Mouse (Mus musculus) cerebellum, adult 2 months (tissue): Measurements from ENCODE around the gene Ndufs2. TPM values are rescaled to one million over a fixed set of nuclear protein-coding genes. Genes with fewer than 3 reads are reported as not detected.

Experiments
- DNase-seq, 2 experiments: peaks; one replicate each; pipeline ENCODE4 v3.0.0; 2021
- H3K27ac ChIP-seq: fragments of 200-500 bp; 2 replicates; pipeline ENCODE4 v1.5.1; 2012; ENCODE audit warnings: low read length, control low read depth, inconsistent platforms; ENCODE audit not compliant: insufficient read depth
- H3K27me3 ChIP-seq: fragments of 200-500 bp; 2 replicates; pipeline ENCODE4 v1.6.1; 2012; ENCODE audit warnings: inconsistent platforms, mild to moderate bottlenecking, low read length, moderate library complexity; ENCODE audit not compliant: control insufficient read depth, insufficient read depth
- H3K4me1 ChIP-seq: fragments of 200-500 bp; 2 replicates; pipeline ENCODE4 v1.6.1; 2011; ENCODE audit warnings: low read length; ENCODE audit not compliant: control insufficient read depth, insufficient read depth
- H3K4me3 ChIP-seq: fragments of 200-500 bp; replicated peaks from 2 replicates; pipeline ENCODE3; 2011; ENCODE audit warnings: mild to moderate bottlenecking, low read depth, low read length, control low read depth; ENCODE audit not compliant: insufficient read depth
- CTCF ChIP-seq: fragments of 200-500 bp; IDR thresholded peaks from 2 replicates; pipeline ENCODE4 v1.5.1; 2011; ENCODE audit warnings: low read depth, mild to moderate bottlenecking, control low read depth, low read length, moderate library complexity, borderline replicate concordance; ENCODE audit not compliant: insufficient read depth
- POLR2A ChIP-seq: fragments of 200-500 bp; IDR thresholded peaks from 2 replicates; pipeline ENCODE4 v1.6.1; 2011; ENCODE audit warnings: low read length, control low read depth, borderline replicate concordance; ENCODE audit not compliant: insufficient read depth
- WGBS: fragments of 180-500 bp; shearing (Covaris S2); methylation state at CpG from one replicate; pipeline ENCODE4 v1.1.7; 2018; 5-methylcytosine and 5-hydroxymethylcytosine counted together
- polyA plus RNA-seq: library from polyadenylated mRNA; depleted of rRNA; stranded (reverse); fragments of >200 nt; gene quantifications from 2 replicates; pipeline ENCODE4 v1.2.3, GENCODE M21; 2012

Ndufs2 gene
- polyA plus RNA-seq, 1 experiment: 282 TPM

DNA sequence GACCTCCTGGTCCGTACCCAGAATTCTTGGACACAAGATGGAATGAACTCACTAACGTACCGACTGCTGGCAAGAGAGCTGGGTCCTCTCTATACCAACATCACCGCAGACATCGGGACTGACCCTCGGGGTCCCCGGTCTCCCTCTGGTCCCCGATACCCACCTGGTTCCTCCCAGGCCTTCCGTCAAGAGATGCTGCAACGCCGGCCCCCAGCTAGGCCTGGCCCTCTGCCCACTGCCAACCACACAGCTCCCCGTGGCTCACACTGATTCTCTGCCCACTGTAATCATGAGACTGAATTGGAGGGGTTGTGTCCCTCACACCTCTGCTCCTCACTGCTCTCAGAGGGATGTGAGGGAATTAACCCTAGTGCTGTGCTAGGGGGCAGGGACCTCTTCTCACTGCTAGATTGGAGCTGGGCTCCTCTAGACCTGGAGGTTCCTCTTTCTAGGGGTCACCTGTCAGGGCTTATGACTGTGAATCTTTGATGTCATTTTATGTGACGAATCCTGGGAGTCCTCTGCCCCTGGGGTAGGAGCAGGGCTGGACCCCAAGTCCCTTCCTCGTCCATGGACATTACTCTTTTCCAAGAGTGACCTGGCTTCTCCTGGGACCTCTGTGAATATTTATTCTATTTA lies 25.0 kb upstream of the Ndufs2 start:
- Histone ChIP-seq H3K27me3 (no peaks in the 10 kb centered on the region), H3K27ac (no peak overlapping the region), H3K4me1 (peaks cover 7% of the 10 kb centered on the region; the same call in 1 of the 2 replicates), H3K4me3 (no peak overlapping the region)
- 70% methylated on average over 14 of the region's 14 CpGs for WGBS
- no peak for TF ChIP-seq POLR2A
- no peak for TF ChIP-seq CTCF
- no peak for DNase-seq

DNA sequence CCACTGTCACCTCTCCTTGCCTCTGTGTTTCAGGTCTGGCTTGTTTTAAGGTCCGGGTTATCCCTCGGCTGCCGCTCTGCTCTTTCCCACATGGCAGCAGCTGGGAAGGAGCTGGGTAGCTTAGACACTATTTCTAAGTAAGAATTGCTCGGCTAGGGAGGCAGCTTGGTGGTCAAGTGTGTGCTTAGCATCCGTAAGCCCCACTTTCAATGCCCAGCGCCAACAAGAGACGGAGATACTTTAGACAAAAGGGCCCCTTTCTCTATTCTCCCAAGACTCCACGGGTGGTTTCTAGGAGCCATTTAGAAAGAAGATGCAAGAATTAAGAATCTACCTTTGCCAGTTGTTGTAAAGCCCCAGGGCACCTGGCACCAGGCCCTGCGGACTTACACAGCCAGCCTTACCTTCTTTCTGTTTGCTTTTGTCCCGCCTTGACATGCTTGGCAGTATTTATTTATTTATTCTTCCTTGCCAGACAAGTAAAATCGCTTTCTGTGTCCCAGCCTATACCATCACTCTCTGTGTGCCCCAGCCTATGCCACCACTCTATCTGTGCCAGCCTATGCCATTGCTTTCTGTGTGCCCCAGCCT lies 24.1 kb upstream of the Ndufs2 start:
- H3K4me1 ChIP-seq: peaks cover 6% of the 10 kb centered on the region; the same call in 1 of the 2 replicates
- no peak overlapping the region for H3K27ac ChIP-seq
- no peak for DNase-seq
- H3K4me3 ChIP-seq: no peak overlapping the region
- WGBS: 73% methylated on average over 11 of the region's 11 CpGs
- no peak for TF ChIP-seq CTCF
- no peak for TF ChIP-seq POLR2A
- no peaks in the 10 kb centered on the region for H3K27me3 ChIP-seq

DNA sequence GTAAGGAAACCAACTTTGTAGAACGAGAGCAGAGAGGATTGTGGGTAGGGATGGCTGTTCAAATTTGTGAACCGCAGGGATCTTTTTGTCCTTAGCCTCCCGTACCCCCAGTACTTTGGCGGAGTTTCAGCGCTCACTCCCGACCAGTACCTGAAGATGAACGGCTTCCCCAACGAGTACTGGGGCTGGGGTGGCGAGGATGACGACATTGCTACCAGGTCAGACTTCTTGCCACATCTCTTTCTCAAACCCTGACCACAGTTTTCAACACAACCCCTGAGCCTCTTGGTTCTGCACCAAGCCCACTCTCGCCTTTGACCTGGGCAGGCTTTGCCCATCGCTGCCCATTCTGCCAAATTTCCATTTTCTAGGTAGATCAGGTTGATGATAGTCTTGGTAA lies 23.0 kb upstream of the Ndufs2 start:
- no peaks in the 10 kb centered on the region for H3K4me1 ChIP-seq
- TF ChIP-seq POLR2A: no peak
- TF ChIP-seq CTCF: no peak

DNA sequence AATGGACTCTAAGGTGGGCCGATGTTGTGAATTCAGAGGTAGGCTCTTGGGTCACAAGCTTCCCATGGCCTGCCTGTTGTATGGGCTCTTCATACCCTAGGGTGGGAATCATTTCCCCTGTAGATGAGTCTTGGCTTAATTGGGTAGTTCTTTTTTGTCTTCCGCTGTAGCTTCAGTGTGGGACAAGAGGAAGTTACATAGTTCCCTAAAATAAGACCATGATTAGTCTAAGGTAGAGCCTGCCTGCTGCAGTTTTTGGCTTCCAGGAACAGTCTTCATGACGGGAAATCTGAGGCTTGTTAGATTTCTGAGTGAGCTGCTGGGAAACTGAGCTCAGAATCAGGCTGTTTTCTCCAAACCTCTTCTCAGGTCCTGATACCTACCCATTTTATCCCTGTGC lies 20.9 kb upstream of the Ndufs2 start:
- WGBS: 92% methylated on average over 3 of the region's 3 CpGs
- no peaks in the 10 kb centered on the region for H3K4me1 ChIP-seq
- no peak overlapping the region for H3K27ac ChIP-seq
- H3K4me3 ChIP-seq: no peak overlapping the region
- DNase-seq: no peak
- H3K27me3 ChIP-seq: no peaks in the 10 kb centered on the region
- no peak for TF ChIP-seq POLR2A
- TF ChIP-seq CTCF: no peak

More for the DNA sequence above, 23.0 kb upstream of the Ndufs2 start:
- DNase-seq: no peak
- H3K27me3 ChIP-seq: no peaks in the 10 kb centered on the region
- H3K27ac ChIP-seq: no peak overlapping the region
- H3K4me3 ChIP-seq: no peak overlapping the region
- WGBS: 87% methylated on average over 12 of the region's 12 CpGs

DNA sequence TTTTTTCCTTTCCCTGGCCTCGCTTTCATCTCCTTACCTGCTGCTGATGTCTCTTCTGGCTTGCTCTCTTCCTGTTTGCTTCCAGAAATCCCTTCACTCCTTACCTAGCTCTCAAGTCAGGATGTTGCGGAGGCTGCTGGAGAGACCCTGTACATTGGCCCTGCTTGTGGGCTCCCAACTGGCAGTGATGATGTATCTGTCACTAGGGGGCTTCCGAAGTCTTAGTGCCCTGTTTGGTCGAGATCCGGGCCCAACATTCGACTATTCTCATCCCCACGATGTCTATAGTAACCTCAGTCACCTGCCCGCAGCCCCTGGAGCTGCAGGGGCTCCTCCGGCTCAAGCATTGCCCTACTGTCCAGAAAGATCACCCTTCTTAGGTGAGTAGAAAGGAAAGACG lies 20.4 kb upstream of the Ndufs2 start:
- H3K27ac ChIP-seq: no peak overlapping the region
- 54% methylated on average over 10 of the region's 10 CpGs for WGBS

DNA sequence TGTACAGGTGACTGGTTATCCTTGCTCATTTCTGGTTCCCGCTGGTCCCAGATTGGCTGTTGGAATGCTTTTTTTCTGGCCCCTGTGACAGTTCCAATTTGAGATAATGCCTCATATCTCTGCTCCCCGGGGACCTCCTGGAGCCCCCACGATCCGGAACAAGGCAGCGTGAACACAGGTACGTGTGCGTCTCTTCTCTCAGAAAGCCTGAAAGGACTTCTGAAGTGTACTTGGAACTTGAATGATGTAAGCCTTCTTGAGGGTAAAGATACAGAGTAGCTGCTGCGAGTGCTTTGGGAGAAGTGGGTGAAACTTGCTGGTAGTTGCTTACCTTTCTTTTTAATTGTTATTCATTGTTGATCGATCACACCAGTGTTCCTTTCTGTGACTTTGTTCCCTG lies 20.0 kb upstream of the Ndufs2 start:
- 37% methylated on average over 9 of the region's 9 CpGs for WGBS
- no peak for DNase-seq
- no peaks in the 10 kb centered on the region for H3K4me1 ChIP-seq
- no peak for TF ChIP-seq POLR2A
- TF ChIP-seq CTCF: no peak
- H3K27ac ChIP-seq: no peak overlapping the region
- peak overlapping the region; percentile 71 for H3K4me3 ChIP-seq
- H3K27me3 ChIP-seq: no peaks in the 10 kb centered on the region

More for the DNA sequence above, 20.4 kb upstream of the Ndufs2 start:
- TF ChIP-seq POLR2A (no peak), CTCF (no peak)
- no peaks in the 10 kb centered on the region for H3K27me3 ChIP-seq
- H3K4me1 ChIP-seq: no peaks in the 10 kb centered on the region
- no peak for DNase-seq
- H3K4me3 ChIP-seq: no peak overlapping the region

DNA sequence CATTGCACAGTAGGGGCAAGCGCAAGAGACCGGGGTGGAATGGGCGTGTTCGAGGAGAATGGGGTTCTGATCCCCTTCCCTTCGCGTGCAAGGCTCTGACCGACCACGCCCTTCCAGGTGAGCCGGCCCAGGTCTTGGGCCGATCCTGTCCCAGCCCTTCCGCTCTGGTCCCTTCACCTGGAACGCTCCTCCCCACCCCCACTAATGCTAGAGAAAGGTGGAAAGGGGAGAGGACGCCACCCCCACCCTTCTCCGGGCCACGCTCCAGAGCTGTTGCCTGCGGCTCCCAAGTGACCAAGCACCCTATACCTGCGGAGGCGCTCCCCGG lies 19.3 kb upstream of the Ndufs2 start:
- Histone ChIP-seq H3K27ac (peak overlapping the region; percentile 15; the same call in 1 of the 2 replicates), H3K27me3 (no peaks in the 10 kb centered on the region), H3K4me3 (peak overlapping the region; percentile 71), H3K4me1 (no peaks in the 10 kb centered on the region)
- WGBS: 0% methylated on average over 19 of the region's 19 CpGs
- peak in 1 of 2 experiments; percentile 61 for DNase-seq
- TF ChIP-seq CTCF (no peak), POLR2A (no peak)

DNA sequence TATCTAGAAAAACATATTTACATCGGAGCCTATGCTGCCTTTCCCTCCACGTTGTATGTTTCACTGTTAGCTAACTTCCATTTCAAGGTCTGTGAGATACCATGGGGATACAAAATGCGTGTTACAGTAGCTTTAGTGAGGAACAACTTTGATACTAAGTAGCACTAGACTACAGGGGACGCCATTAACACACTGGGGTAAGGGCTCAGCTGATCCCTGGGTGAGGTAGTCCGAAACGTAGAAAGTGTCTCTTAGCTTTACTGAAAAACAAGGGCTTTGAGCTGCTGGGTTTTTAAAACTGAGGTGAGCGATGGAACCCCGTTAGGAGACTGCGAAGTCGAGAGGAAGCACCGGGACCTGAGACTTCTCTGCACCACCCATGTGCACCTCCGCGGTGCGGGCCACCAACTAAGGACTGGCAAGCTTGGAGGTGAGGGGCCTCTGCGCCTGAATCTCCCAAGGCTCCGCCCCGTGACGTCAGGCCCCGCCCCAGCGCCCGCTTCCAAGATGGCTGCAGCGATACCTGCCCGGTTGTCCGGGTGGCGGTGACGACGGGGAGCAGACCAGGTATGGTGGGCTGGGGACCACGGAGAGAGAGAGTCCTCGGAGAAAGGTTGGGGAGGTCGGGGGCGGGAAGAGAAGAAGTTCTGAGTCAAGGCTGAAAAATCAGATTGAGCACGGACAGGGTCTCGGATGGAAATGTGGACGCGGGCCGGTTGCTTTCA lies 18.8 kb upstream of the Ndufs2 start, which contains the start of gene B4galt3:
Gene B4galt3 (plus strand): TSS at position 481 of the 725 bp plus-strand sequence.
- peak; percentile 97 to 99 for DNase-seq
- Histone ChIP-seq H3K27ac (peak within 1 kb of the TSS; percentile 27; the same call in 1 of the 2 replicates), H3K4me3 (peak within 1 kb of the TSS; percentile 71), H3K4me1 (no peaks in the 10 kb centered on the region), H3K27me3 (no peaks in the 10 kb centered on the region)
- TF ChIP-seq POLR2A: peak; percentile 99
- no peak for TF ChIP-seq CTCF
- WGBS: 3% methylated on average over 36 of the region's 36 CpGs

DNA sequence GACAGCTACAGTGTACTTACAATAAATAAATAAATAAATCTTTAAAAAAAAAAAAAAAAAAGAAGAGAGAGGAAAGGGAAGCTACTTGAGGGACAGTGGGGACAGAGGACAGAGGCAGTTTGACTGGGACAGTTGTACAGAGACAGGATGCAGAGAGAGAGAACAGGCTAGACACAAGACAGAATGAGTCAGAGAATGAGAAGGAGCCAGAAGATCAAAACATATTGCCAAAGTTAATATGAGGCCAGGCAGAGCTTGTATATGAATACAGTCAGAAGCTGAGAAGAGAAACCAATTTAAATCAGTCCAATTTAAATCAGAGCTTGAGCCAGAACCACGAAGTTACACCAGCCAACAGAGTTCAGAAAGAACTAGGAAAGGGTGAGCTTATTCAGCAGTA lies 17.2 kb upstream of the Ndufs2 start:
- WGBS: 63% methylated on average over 1 of the region's 1 CpGs
- H3K27ac ChIP-seq: no peak overlapping the region

More for the DNA sequence above, 17.2 kb upstream of the Ndufs2 start:
- no peaks in the 10 kb centered on the region for H3K4me1 ChIP-seq
- no peak for DNase-seq
- H3K4me3 ChIP-seq: no peak overlapping the region
- TF ChIP-seq CTCF (no peak), POLR2A (no peak)
- H3K27me3 ChIP-seq: no peaks in the 10 kb centered on the region
